Mouse (Mus musculus) stomach, embryonic 14.5 days (tissue): ENCODE data around the gene Fam219a. TPM values are rescaled to one million over a fixed set of nuclear protein-coding genes. Genes with fewer than 3 reads are reported as not detected.

Experiments used
- ATAC-seq: fragments of 200-750 bp; cut with Nextera tagmentation; 2 replicates; pipeline ENCODE4 v1.8.0; 2017; ENCODE audit warnings: low read depth, moderate TSS enrichment; ENCODE audit not compliant: insufficient number of reproducible peaks, insufficient read depth, low FRiP score
- H3K27ac ChIP-seq: fragments of 300-500 bp; sonication (generic); 2 replicates; pipeline ENCODE4 v1.5.1; 2014; ENCODE audit warnings: mild to moderate bottlenecking, low read length, moderate library complexity, mixed read lengths
- H3K27me3 ChIP-seq: fragments of 300-500 bp; sonication (generic); 2 replicates; pipeline ENCODE4 v1.6.1; 2014; ENCODE audit warnings: low read length, control low read depth, mixed read lengths; ENCODE audit not compliant: control insufficient read depth, insufficient read depth
- H3K36me3 ChIP-seq: fragments of 300-500 bp; sonication (generic); 2 replicates; pipeline ENCODE4 v1.6.1; 2014; ENCODE audit warnings: mild to moderate bottlenecking, control low read depth, low read length, moderate library complexity, mixed read lengths; ENCODE audit not compliant: control insufficient read depth, insufficient read depth
- H3K4me1 ChIP-seq: fragments of 300-500 bp; sonication (generic); 2 replicates; pipeline ENCODE4 v1.6.1; 2014; ENCODE audit warnings: low read length, control low read depth, mixed read lengths; ENCODE audit not compliant: control insufficient read depth, insufficient read depth
- H3K4me2 ChIP-seq: fragments of 300-500 bp; sonication (generic); replicated peaks from 2 replicates; pipeline ENCODE4 v1.6.1; 2014; ENCODE audit warnings: low read depth, low read length, control low read depth
- H3K4me3 ChIP-seq: fragments of 300-500 bp; sonication (generic); 2 replicates; pipeline ENCODE4 v1.5.1; 2014; ENCODE audit warnings: low read depth, low read length, control low read depth
- H3K9ac ChIP-seq: fragments of 300-500 bp; sonication (generic); replicated peaks from 2 replicates; pipeline ENCODE4 v1.6.1; 2014; ENCODE audit warnings: low read depth, mild to moderate bottlenecking, control low read depth, low read length, moderate library complexity, mixed read lengths
- H3K9me3 ChIP-seq: fragments of 300-500 bp; sonication (generic); 2 replicates; pipeline ENCODE4 v1.6.1; 2016; ENCODE audit warnings: low read depth, low read length, control low read depth; ENCODE audit not compliant: control insufficient read depth
- WGBS: fragments of 180-500 bp; shearing (Covaris S2); extraction: QIAGEN DNeasy Blood & Tissue Kit; methylation state at CpG from one replicate; pipeline ENCODE4 v1.1.7; 2014; 5-methylcytosine and 5-hydroxymethylcytosine counted together
- polyA plus RNA-seq: library from polyadenylated mRNA; unstranded; fragments of >200 nt; fragmentation: Nextera tagmentation; extraction: Ambion mirVana; gene quantifications from 2 replicates; pipeline ENCODE4 v1.2.1, GENCODE M21; 2014

Gene Fam219a
- polyA plus RNA-seq, 1 experiment from 2014 or later = 3.9 TPM

DNA sequence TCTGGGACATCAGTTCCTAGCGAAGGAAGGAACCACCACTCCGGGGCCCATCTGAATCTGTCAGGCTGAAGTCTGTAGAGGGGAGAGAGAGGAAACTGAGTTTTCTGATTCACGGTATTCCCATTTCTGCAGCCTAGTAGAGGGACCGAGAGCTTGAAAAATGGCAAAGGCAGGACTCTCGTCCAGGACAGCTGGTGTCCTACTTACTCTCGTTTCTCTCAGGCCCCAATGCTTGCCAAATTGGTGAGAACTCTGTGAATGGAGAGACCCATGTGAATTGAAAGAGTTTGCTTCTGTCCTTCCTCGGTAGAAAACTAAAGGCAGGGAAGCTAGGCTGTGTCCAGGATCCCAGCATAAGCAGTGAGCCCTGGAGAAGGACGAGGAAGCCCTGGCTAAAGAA is 69.7 kb downstream of the Fam219a start:
- 67% methylated on average over 8 of the region's 8 CpGs for WGBS
- Histone ChIP-seq H3K4me3 (no peak overlapping the region), H3K4me1 (peaks cover 22% of the 10 kb centered on the region; the same call in 1 of the 2 replicates), H3K27ac (no peak overlapping the region), H3K36me3 (no peaks in the 10 kb centered on the region), H3K4me2 (no peak overlapping the region), H3K9ac (no peak overlapping the region), H3K27me3 (peaks cover 48% of the 10 kb centered on the region), H3K9me3 (no peaks in the 10 kb centered on the region)
- ATAC-seq = no peak

DNA sequence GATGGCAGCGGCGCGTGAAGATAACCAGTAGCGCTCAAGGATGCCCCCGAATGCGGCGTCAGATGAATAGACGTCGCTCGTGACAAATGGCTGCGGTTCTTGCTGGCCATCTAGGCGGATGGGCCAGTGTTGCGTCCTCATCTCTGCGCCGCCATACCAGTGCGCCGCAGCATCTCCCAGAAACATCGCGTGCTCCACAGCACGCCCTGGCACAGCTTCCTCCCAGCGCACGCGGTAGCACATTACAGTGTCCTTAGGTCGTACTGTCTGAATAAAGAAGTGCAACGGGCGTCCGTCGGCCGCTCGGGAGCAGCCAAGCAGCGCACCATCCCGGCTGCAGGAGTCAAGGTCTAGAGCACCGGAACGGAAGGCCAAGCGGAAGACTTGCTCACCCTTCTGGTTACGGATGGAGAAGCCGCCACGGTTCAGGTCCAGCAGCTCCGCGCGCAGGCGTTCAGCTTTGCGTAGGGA is 70.4 kb downstream of the Fam219a start:
- Histone ChIP-seq H3K27me3 (peaks cover 48% of the 10 kb centered on the region), H3K4me3 (peak overlapping the region; percentile 29), H3K9me3 (no peaks in the 10 kb centered on the region), H3K36me3 (no peaks in the 10 kb centered on the region), H3K4me2 (peak overlapping the region; percentile 45), H3K9ac (no peak overlapping the region), H3K27ac (no peak overlapping the region), H3K4me1 (peaks cover 22% of the 10 kb centered on the region; the same call in 1 of the 2 replicates)
- no peak for ATAC-seq
- WGBS = 6% methylated on average over 43 of the region's 43 CpGs

DNA sequence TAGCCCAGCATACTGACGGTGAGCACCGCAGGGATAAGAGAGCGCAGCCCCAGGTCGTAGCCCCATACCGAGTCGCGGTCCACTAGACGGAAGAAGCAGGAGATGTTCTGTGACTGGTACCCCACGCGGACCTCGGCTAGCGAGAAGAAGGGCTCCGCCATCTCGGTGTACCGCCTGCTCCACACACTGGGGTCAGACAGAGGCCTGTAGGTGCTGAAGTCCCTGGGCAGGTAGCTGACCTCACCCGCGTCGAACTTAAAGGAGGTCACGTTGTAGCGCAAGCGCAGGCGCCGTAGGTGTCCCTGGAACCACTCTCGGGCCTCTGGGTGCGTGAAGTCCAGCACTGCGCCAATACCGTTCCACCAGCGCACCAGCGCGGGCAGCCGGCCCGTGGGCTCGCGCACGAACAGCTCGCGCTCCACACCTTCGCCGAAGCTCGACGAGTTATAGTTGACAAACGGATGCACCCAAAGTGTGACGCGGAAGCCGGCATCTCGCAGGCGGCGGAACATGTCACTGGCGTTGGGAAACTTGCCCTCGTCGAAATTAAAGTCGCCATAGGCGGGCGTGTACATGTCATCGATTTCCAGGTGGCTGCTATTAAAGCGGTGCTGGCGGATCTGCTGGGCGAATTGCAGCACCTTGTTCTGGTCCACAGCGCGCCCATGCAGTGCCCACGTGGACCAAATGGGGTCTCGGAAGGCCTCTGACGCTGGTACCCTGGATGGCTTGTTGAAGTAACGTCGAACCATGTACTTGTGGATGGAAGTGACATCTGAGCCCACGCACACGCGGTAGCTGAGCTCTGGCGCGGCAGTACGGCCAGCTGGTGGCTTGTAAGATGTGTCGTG is 71.1 kb downstream of the Fam219a start:
- WGBS = 7% methylated on average over 72 of the region's 72 CpGs
- no peak overlapping the region for H3K9ac ChIP-seq

DNA sequence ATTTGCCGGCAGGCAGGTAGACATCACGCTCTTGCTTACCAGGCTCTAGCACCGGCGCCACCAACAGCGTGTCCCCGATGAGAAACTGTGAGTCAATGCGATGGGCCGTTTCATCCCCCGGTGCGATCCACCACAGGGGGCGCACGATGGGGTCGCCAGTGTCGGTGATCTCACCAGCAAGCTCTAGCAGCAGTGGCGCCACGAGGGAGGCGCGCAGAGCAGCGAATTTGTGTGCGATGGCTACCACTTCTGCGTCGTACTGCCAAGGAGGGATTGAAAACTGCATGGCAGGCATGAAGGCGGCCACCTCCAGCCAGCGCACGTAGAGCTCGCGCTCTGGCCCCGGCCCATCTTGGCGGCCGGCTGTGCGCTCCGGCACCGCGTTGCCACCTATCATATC is 71.8 kb downstream of the Fam219a start:
- ATAC-seq = no peak
- H3K9ac ChIP-seq = no peak overlapping the region
- H3K4me1 ChIP-seq = peaks cover 20% of the 10 kb centered on the region; the same call in 1 of the 2 replicates
- H3K9me3 ChIP-seq = no peaks in the 10 kb centered on the region
- peak overlapping the region; percentile 45 for H3K4me2 ChIP-seq
- peak overlapping the region; percentile 29 for H3K4me3 ChIP-seq
- H3K27me3 ChIP-seq = peaks cover 48% of the 10 kb centered on the region
- H3K27ac ChIP-seq = no peak overlapping the region
- WGBS = 5% methylated on average over 34 of the region's 34 CpGs
- H3K36me3 ChIP-seq = no peaks in the 10 kb centered on the region

More for the DNA sequence above, 71.1 kb downstream of the Fam219a start:
- peak overlapping the region; percentile 45 for H3K4me2 ChIP-seq
- peaks cover 48% of the 10 kb centered on the region for H3K27me3 ChIP-seq
- peak overlapping the region; percentile 29 for H3K4me3 ChIP-seq
- H3K4me1 ChIP-seq = peaks cover 22% of the 10 kb centered on the region; the same call in 1 of the 2 replicates
- H3K27ac ChIP-seq = no peak overlapping the region
- ATAC-seq = no peak
- H3K9me3 ChIP-seq = no peaks in the 10 kb centered on the region
- no peaks in the 10 kb centered on the region for H3K36me3 ChIP-seq

DNA sequence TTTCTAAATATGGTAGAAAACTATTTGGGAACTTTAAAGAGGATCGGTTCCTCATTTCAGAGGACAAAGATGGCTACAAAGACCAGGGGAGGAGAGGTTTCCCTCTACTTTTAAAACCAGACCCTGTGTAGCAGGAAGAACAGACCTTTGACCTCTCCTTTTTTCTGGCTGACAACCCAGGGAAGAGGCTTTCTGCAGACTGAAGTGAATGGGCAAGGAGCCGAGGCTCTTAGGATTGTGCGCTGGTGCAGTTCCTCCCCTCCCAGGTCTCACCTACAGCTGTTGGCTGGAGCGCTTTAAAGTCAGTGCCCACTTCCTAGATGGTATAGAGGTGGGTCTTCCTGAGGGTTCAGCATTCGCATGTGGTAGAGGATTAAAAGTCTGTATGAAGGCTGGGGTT is 72.3 kb downstream of the Fam219a start:
- Histone ChIP-seq H3K4me3 (no peak overlapping the region), H3K27ac (no peak overlapping the region), H3K9me3 (no peaks in the 10 kb centered on the region), H3K4me1 (peaks cover 16% of the 10 kb centered on the region; the same call in 1 of the 2 replicates), H3K36me3 (no peaks in the 10 kb centered on the region), H3K9ac (no peak overlapping the region), H3K4me2 (no peak overlapping the region), H3K27me3 (peaks cover 48% of the 10 kb centered on the region)
- WGBS = 54% methylated on average over 5 of the region's 5 CpGs
- no peak for ATAC-seq

DNA sequence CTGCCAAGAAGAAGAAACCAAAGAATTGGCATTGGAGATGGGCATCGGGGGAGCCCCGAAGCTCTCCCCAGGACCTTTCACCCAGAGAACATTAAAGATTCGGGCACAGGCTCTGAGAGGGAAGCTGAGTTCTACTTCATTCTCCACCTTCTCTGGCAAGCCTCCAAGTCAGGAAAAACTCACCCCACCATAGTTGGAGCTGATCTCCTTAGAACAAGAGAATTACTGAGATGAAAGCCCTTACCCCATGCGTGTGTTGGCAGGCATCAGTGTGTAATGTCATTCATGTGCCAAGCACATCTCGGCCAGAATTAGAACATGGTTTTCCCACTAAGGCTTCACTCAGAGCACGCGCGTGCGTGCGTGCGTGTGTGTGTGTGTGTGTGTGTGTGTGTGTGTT is 73.5 kb downstream of the Fam219a start:
- WGBS = 90% methylated on average over 11 of the region's 11 CpGs
- peaks cover 14% of the 10 kb centered on the region; the same call in 1 of the 2 replicates for H3K4me1 ChIP-seq
- no peaks in the 10 kb centered on the region for H3K36me3 ChIP-seq
- H3K27me3 ChIP-seq = peaks cover 44% of the 10 kb centered on the region
- H3K4me2 ChIP-seq = no peak overlapping the region
- no peak overlapping the region for H3K27ac ChIP-seq
- no peak for ATAC-seq
- H3K9ac ChIP-seq = no peak overlapping the region
- no peaks in the 10 kb centered on the region for H3K9me3 ChIP-seq
- no peak overlapping the region for H3K4me3 ChIP-seq

DNA sequence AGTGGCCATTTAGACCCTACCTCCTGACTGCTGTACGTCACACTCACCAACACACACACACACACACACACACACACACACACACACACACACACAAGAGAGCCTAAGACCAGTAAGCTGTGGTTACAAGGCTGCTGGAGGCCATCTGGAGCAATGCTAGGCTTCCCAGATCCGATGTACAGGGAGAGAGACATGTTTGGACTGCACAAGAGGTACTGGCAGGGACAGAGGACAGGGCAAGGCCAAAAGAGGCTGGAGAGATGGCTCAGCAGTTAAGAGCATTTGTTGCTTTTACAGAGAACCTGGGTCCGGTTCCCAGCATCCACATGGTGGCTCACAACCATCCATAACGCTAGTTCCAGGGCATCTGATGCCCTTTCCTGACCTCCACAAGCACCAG is 74.3 kb downstream of the Fam219a start:
- Histone ChIP-seq H3K27ac (no peak overlapping the region), H3K9ac (no peak overlapping the region), H3K4me1 (peaks cover 14% of the 10 kb centered on the region; the same call in 1 of the 2 replicates), H3K4me2 (no peak overlapping the region), H3K36me3 (no peaks in the 10 kb centered on the region), H3K9me3 (no peaks in the 10 kb centered on the region), H3K4me3 (no peak overlapping the region), H3K27me3 (peaks cover 36% of the 10 kb centered on the region)
- WGBS = 79% methylated on average over 4 of the region's 4 CpGs
- no peak for ATAC-seq

DNA sequence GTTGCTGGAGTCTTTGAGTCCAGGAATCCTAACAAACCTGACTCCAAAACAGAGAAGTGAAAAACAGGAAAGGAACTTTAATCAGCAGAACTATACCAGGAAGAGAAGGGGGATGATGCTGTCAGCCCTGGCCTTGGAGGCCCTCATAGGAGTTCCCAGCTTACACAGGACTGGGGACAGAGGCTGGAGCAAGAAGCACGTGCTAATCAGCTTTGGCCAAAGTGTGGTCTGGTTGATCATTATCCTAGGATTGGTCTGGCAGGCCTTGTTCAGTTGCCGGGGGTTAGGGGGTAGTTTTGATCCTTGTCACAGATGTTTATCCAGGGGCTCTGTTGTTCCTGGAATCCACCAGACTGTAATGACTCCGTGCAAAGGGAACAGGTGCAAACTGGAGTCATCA is 75.0 kb downstream of the Fam219a start:
- H3K4me3 ChIP-seq = no peak overlapping the region
- H3K27me3 ChIP-seq = peaks cover 30% of the 10 kb centered on the region
- peaks cover 14% of the 10 kb centered on the region; the same call in 1 of the 2 replicates for H3K4me1 ChIP-seq
- no peak for ATAC-seq
- WGBS = 21% methylated on average over 3 of the region's 3 CpGs
- H3K9ac ChIP-seq = no peak overlapping the region
- H3K9me3 ChIP-seq = no peaks in the 10 kb centered on the region
- H3K27ac ChIP-seq = no peak overlapping the region
- no peak overlapping the region for H3K4me2 ChIP-seq
- H3K36me3 ChIP-seq = no peaks in the 10 kb centered on the region
